Comparison of ENCODE assay signal across 8 mouse cellular contexts in the genomic region with DNA sequence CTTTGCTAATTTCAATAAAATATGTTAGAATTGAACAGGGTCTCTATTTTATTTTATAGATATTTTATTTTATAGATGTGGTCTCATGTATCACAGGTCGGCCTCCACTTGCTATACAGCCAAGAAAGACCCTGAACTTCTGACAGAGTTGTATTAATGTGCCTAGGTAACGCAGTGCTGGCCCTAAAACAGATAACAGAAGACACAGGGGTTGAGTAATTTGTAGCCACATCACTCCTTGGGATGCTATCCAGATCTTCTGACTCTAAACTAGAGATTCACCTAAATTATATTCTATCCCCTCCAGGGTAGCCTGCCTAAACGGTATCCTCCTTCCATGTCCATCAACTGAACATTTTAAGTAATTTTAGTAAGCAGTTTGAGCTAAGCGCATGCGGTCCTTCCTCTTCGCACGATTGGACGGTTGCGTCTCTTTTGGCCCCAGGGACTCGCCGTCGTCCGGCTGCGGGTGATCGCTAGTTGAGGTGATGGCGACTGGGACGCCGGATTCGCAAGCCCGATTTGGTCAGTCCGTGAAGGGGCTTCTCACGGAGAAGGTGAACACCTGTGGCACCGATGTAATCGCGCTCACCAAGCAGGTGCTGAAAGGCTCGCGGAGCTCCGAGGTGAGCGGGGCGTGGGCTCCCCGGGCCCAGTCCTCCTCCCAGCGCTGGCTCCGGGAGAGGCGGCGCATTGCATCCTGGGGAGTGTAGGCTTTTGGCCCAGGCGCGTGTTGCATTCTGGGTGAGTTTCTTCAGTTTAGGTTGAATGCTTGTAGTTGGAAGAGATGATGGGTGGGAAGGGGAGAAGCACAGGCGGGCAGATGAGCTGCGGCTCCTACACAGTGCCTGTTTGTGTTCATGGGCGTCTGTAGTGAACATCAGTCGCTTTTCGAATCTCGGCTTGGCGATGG. TPM values are rescaled to one million over a fixed set of nuclear protein-coding genes. Genes with fewer than 3 reads are reported as not detected.
A peak's percentile ranks its signal among the peaks of the same experiment; 100 is the strongest.
DNase-seq lines count a peak whose midpoint lies in the region; ATAC-seq and TF ChIP-seq lines count a peak whose summit lies in the region.

A gene (plus strand): TSS at position 447 of the 913 bp plus-strand sequence.

- TF ChIP-seq CTCF in ES-Bruce4 (IDR thresholded peaks at IDR 0.05; ENCODE audit: low read depth, low read length) = no peak

- peak within 1 kb of the TSS; percentile 75 for H3K9ac ChIP-seq in ES-Bruce4 (ENCODE audit: low read depth, poor library complexity, severe bottlenecking)
- peak within 1 kb of the TSS; percentile 87 for H3K9ac ChIP-seq in forebrain, embryonic 14.5 days (ENCODE audit: low read length)
- H3K9ac ChIP-seq in neural tube, embryonic 15.5 days (replicated peaks) = peak within 1 kb of the TSS; percentile 87

- no peaks in the 10 kb centered on the region for H3K27me3 ChIP-seq in ES-Bruce4 (ENCODE audit: control insufficient read depth, insufficient read depth, low read length, poor library complexity, severe bottlenecking)
- no peaks in the 10 kb centered on the region for H3K27me3 ChIP-seq in forebrain, embryonic 14.5 days (replicated peaks; ENCODE audit: control insufficient read depth, insufficient read depth, low read length)
- no peaks in the 10 kb centered on the region for H3K27me3 ChIP-seq in neural tube, embryonic 15.5 days (replicated peaks)

- peak within 1 kb of the TSS; percentile 60 for H3K4me2 ChIP-seq in forebrain, embryonic 14.5 days (ENCODE audit: low read length)
- peak within 1 kb of the TSS; percentile 65 for H3K4me2 ChIP-seq in neural tube, embryonic 15.5 days

- no peaks in the 10 kb centered on the region for H3K9me3 ChIP-seq in ES-Bruce4 (replicated peaks; ENCODE audit: control insufficient read depth, insufficient read depth, low read length, poor library complexity, severe bottlenecking)
- no peaks in the 10 kb centered on the region for H3K9me3 ChIP-seq in forebrain, embryonic 14.5 days (replicated peaks; ENCODE audit: control insufficient read depth, low read length)
- no peaks in the 10 kb centered on the region for H3K9me3 ChIP-seq in neural tube, embryonic 15.5 days (replicated peaks)

- no peak for TF ChIP-seq POLR2A in ES-Bruce4 (IDR thresholded peaks at IDR 0.05; ENCODE audit: insufficient read depth, low read length)

- 2% methylated on average over 44 of the region's 44 CpGs for WGBS in forebrain, embryonic 14.5 days
- WGBS in neural tube, embryonic 15.5 days = 2% methylated on average over 44 of the region's 44 CpGs

- no peak for TF ChIP-seq EP300 in ES-Bruce4 (IDR thresholded peaks at IDR 0.05; ENCODE audit: insufficient read depth, low read depth, low read length)

- peak within 1 kb of the TSS; percentile 89 for H3K4me3 ChIP-seq in ES-Bruce4 (ENCODE audit: low read depth, low read length)
- peak within 1 kb of the TSS; percentile 65 for H3K4me3 ChIP-seq in forebrain, embryonic 14.5 days (ENCODE audit: low read depth, low read length)
- peak within 1 kb of the TSS; percentile 74 for H3K4me3 ChIP-seq in neural tube, embryonic 15.5 days (replicated peaks)

- H3K27ac ChIP-seq in ES-Bruce4 (ENCODE audit: insufficient read depth, low read length) = no peak within 1 kb of the TSS
- H3K27ac ChIP-seq in forebrain, embryonic 14.5 days (ENCODE audit: low read depth, low read length) = peak within 1 kb of the TSS; percentile 74
- H3K27ac ChIP-seq in neural tube, embryonic 15.5 days (replicated peaks) = peak within 1 kb of the TSS; percentile 92

- peak; percentile 95 for DNase-seq in forebrain, embryonic 14.5 days (ENCODE audit: low spot score)
- DNase-seq in heart, postnatal 14 days = peak; percentile 83 to 87
- DNase-seq in layer of hippocampus, adult 11-12 months (ENCODE audit: low spot score) = peak; percentile 87
- peak; percentile 87 for DNase-seq in lung, adult 18-20 months
- DNase-seq in testis, postnatal 14 days (ENCODE audit: low spot score) = peak; percentile 87

- H3K36me3 ChIP-seq in ES-Bruce4 (ENCODE audit: control insufficient read depth, insufficient read depth, low read length, poor library complexity, severe bottlenecking) = no peaks in the 10 kb centered on the region
- no peaks in the 10 kb centered on the region for H3K36me3 ChIP-seq in forebrain, embryonic 14.5 days (ENCODE audit: control insufficient read depth, insufficient read depth, low read length)
- peaks cover 6% of the 10 kb centered on the region; the same call in 1 of the 2 replicates for H3K36me3 ChIP-seq in neural tube, embryonic 15.5 days

- peak; percentile 92 for ATAC-seq in cerebellum, adult (ENCODE audit: insufficient number of reproducible peaks, low FRiP score, low TSS enrichment)
- peak; percentile 97 for ATAC-seq in forebrain, embryonic 14.5 days
- peak; percentile 95 for ATAC-seq in neural tube, embryonic 15.5 days (ENCODE audit: low FRiP score)

- intact Hi-C loops in heart, postnatal 14 days (cut with DNase I) = loop anchor here (2.0 kb wide), 1 partner anchor 17 kb away; a partner anchor contains a TSS

- H3K4me1 ChIP-seq in ES-Bruce4 (ENCODE audit: control insufficient read depth, insufficient read depth, low read length) = no peaks in the 10 kb centered on the region
- H3K4me1 ChIP-seq in forebrain, embryonic 14.5 days (ENCODE audit: control insufficient read depth, insufficient read depth, low read length) = peaks cover 6% of the 10 kb centered on the region; the same call in 1 of the 2 replicates
- H3K4me1 ChIP-seq in neural tube, embryonic 15.5 days = peaks cover 9% of the 10 kb centered on the region

RNA-seq across cellular contexts. Expression of the gene that starts here (rescaled TPM):
- polyA plus RNA-seq in ES-Bruce4 (2011; ENCODE audit: insufficient read depth, insufficient read length, low read depth, missing spikeins) = 2.5 and 3.6 TPM in 2 replicates
- 10.5 and 12.5 TPM in 2 replicates for polyA plus RNA-seq in forebrain, embryonic 14.5 days (2014; fragmentation: Nextera tagmentation; extraction: Ambion mirVana)
- total RNA-seq in heart, postnatal 14 days (2021) = 1 to 10 TPM; 8.7 to 9.6 TPM
- polyA plus RNA-seq in neural tube, embryonic 15.5 days (2015; fragmentation: Nextera tagmentation; extraction: Ambion mirVana) = 24.7 and 29.8 TPM in 2 replicates
